Mouse (Mus musculus): Measurements from ENCODE around the gene Zcchc4. TPM values are rescaled to one million over a fixed set of nuclear protein-coding genes. Genes with fewer than 3 reads are reported as not detected.

Gene Zcchc4
- total and polyA plus RNA-seq, 3 experiments: 0.67 to 1.0 TPM; not detected in 1

- Histone ChIP-seq H3K27ac (ENCODE audit: control insufficient read depth, low read depth, low read length) (no peak overlapping the region), H3K36me3 (ENCODE audit: control insufficient read depth in 1 of 2, insufficient read depth in 2 of 2, low read length in 2 of 2) (peaks cover 0 to 9% of the 10 kb centered on the region in 2 experiments; a peak in 2 of 4 replicates), H3K79me2 (ENCODE audit: control insufficient read depth, insufficient read depth, low read length, poor library complexity) (no peaks in the 10 kb centered on the region), H3K4me3 (ENCODE audit: control insufficient read depth in 1 of 2, insufficient read depth in 1 of 2, low read depth in 2 of 2, low read length in 2 of 2) (no peak overlapping the region), H3K27me3 (ENCODE audit: control insufficient read depth in 1 of 2, insufficient read depth in 2 of 2, low read length in 2 of 2) (no peaks in the 10 kb centered on the region; a peak in 1 of 4 replicates), H3K9ac (ENCODE audit: control insufficient read depth, low read depth, low read length, poor library complexity, severe bottlenecking) (no peak overlapping the region), H3K4me1 (ENCODE audit: control insufficient read depth in 1 of 2, insufficient read depth in 2 of 2, low read length in 2 of 2) (no peaks in the 10 kb centered on the region), H3K9me3 (replicated peaks; ENCODE audit: insufficient read depth, low read length) (no peaks in the 10 kb centered on the region)
- DNase-seq (ENCODE audit: low read depth, low spot score): no peak
- TF ChIP-seq USF2 (IDR thresholded peaks at IDR 0.05; ENCODE audit: borderline replicate concordance in 1 of 2, insufficient read depth in 1 of 2, low read depth in 1 of 2, low read length in 2 of 2) (no peak), MYB (IDR thresholded peaks at IDR 0.05; ENCODE audit: low read depth, low read length) (no peak), EP300 (IDR thresholded peaks at IDR 0.05; ENCODE audit: low read depth in 1 of 2, low read length in 2 of 2) (no peak), MYC (IDR thresholded peaks at IDR 0.05; ENCODE audit: low read depth, low read length) (no peak), POLR2AphosphoS2 (IDR thresholded peaks at IDR 0.05; ENCODE audit: low read length) (no peak), SIN3A (IDR thresholded peaks at IDR 0.05; ENCODE audit: low read length) (no peak), ELF1 (IDR thresholded peaks at IDR 0.05; ENCODE audit: low read depth, low read length) (no peak), RAD21 (IDR thresholded peaks at IDR 0.05; ENCODE audit: low read depth, low read length) (no peak), TAL1 (IDR thresholded peaks at IDR 0.05; ENCODE audit: low read length) (no peak), HCFC1 (IDR thresholded peaks at IDR 0.05; ENCODE audit: low read depth, low read length) (no peak), RCOR1 (IDR thresholded peaks at IDR 0.05; ENCODE audit: low read depth, low read length) (no peak), JUND (IDR thresholded peaks at IDR 0.05; ENCODE audit: low read depth, low read length) (no peak)
Measured at GRCm38 (mm10) chr5:52868918-52869703, 93.9 kb downstream of the Zcchc4 start.

GRCm38 (mm10) chr5:52871461-52871860 is 96.3 kb downstream of the Zcchc4 start:
- TF ChIP-seq E2F4 (IDR thresholded peaks at IDR 0.05; ENCODE audit: borderline replicate concordance, low read depth, low read length): no peak
- TF ChIP-seq POLR2AphosphoS5 (IDR thresholded peaks at IDR 0.05; ENCODE audit: borderline replicate concordance, low read depth, low read length): no peak
- no peak for TF ChIP-seq SMC3 (IDR thresholded peaks at IDR 0.05; ENCODE audit: low read depth, low read length)
- no peak for TF ChIP-seq NRF1 (IDR thresholded peaks at IDR 0.05; ENCODE audit: insufficient read depth, low read depth, low read length, poor library complexity, severe bottlenecking)
- no peak for TF ChIP-seq HCFC1 (IDR thresholded peaks at IDR 0.05; ENCODE audit: low read depth, low read length)
- no peak for TF ChIP-seq POLR2A (IDR thresholded peaks at IDR 0.05; ENCODE audit: control insufficient read depth in 1 of 2, insufficient read depth in 1 of 2, low read depth in 1 of 2, low read length in 2 of 2, poor library complexity in 1 of 2)
- TF ChIP-seq MAFK (IDR thresholded peaks at IDR 0.05; ENCODE audit: borderline replicate concordance, low read depth, low read length): no peak
- TF ChIP-seq JUND (IDR thresholded peaks at IDR 0.05; ENCODE audit: low read depth, low read length): no peak
- TF ChIP-seq BHLHE40 (IDR thresholded peaks at IDR 0.05; ENCODE audit: borderline replicate concordance, low read depth, low read length): no peak
- no peak for TF ChIP-seq TAL1 (IDR thresholded peaks at IDR 0.05; ENCODE audit: low read length)
- Histone ChIP-seq H3K79me2 (ENCODE audit: control insufficient read depth, insufficient read depth, low read length, poor library complexity) (no peaks in the 10 kb centered on the region), H3K27me3 (ENCODE audit: control insufficient read depth in 1 of 2, insufficient read depth in 2 of 2, low read length in 2 of 2) (no peaks in the 10 kb centered on the region; a peak in 1 of 4 replicates), H3K9me3 (replicated peaks; ENCODE audit: insufficient read depth, low read length) (no peaks in the 10 kb centered on the region), H3K27ac (ENCODE audit: control insufficient read depth, low read depth, low read length) (no peak overlapping the region), H3K4me3 (ENCODE audit: control insufficient read depth in 1 of 2, insufficient read depth in 1 of 2, low read depth in 2 of 2, low read length in 2 of 2) (no peak overlapping the region), H3K36me3 (ENCODE audit: control insufficient read depth in 1 of 2, insufficient read depth in 2 of 2, low read length in 2 of 2) (peaks cover 0 to 3% of the 10 kb centered on the region in 2 experiments; a peak in 1 of 4 replicates), H3K9ac (ENCODE audit: control insufficient read depth, low read depth, low read length, poor library complexity, severe bottlenecking) (no peak overlapping the region), H3K4me1 (ENCODE audit: control insufficient read depth in 1 of 2, insufficient read depth in 2 of 2, low read length in 2 of 2) (no peaks in the 10 kb centered on the region)
- DNase-seq (ENCODE audit: low read depth, low spot score): no peak

Measured in MEL (cell line).